Mouse (Mus musculus): ENCODE measurements around the gene Trim65.
"Not testable (repeated sequence)": the region's sequence is repeated elsewhere in the genome, so short reads cannot be mapped to it uniquely, and the experiment has no call there.

Gene Trim65

DNA sequence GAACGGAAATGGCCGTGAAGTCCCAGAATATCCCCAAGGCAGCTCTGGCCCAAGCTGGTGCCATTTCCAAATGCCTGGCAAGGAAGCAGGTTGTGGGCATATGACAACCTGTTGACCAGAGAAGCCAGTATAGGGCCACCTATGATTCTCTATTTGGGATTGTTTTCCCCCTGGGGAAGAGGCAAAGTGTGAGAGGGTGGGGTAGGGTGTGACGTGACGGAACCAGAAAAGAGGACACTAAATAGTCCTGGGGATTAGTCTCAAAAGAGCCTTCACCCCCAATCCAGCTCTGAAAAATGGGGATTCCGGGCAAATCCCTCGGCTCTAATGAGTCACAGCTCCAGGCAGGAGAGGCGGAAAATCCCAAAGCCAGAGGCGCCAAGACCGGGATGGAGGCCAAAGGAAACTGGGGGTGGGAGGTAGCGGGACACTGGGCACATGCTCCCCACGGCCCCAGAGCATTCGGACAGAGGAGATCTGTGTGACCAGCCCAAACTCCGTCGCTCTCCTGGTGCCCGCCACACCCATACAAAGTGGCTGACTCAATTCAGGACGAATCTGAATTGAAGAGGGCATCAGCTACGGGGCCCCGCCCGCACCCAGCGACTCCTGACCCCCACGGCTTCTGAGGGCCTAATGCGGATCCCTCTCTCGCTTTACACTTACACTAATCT lies 22.3 kb downstream of the Trim65 start:
- DNase-seq (ENCODE audit: low read depth, low spot score): peak; percentile 93

DNA sequence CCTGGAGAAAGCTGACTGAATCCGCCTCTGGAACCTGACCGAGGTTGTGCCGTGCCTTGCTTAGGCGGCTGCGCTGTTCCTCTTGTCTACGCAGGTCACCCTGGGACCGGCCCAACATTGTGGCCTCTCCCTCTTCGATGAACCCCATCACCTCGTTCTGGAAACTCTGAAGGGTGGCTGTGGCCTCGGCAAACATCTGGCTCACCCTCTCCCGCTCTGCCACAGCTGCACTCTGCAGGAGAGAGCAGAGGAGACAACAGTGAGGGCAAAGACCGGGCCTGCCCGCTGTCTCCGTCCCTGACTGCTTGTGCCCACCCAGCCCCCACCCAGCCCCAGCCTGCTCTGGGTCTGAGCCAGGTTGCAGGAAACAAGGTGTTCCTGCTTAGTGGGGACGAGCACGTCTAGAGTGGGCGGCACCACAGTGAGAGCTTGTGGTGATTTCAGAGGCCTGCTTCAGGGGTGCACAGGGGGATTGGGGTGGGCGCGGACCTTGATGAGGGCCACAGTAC lies 23.1 kb downstream of the Trim65 start:
- DNase-seq (ENCODE audit: low read depth, low spot score): no peak

- DNase-seq (ENCODE audit: low read depth, low spot score): peak; percentile 65
Measured at GRCm38 (mm10) chr11:116106963-116107776, 23.8 kb downstream of the Trim65 start.

- DNase-seq (ENCODE audit: low read depth, low spot score): no peak
Measured at GRCm38 (mm10) chr11:116106154-116106962, 24.6 kb downstream of the Trim65 start.

- no peak for DNase-seq (ENCODE audit: low read depth, low spot score)
Measured at GRCm38 (mm10) chr11:116105065-116105464, 25.9 kb downstream of the Trim65 start.

GRCm38 (mm10) chr11:116104006-116104646 lies 26.8 kb downstream of the Trim65 start:
- peak; percentile 91 for DNase-seq (ENCODE audit: low read depth, low spot score)

GRCm38 (mm10) chr11:116103572-116103971 lies 27.4 kb downstream of the Trim65 start:
- no peak for DNase-seq (ENCODE audit: low read depth, low spot score)

DNA sequence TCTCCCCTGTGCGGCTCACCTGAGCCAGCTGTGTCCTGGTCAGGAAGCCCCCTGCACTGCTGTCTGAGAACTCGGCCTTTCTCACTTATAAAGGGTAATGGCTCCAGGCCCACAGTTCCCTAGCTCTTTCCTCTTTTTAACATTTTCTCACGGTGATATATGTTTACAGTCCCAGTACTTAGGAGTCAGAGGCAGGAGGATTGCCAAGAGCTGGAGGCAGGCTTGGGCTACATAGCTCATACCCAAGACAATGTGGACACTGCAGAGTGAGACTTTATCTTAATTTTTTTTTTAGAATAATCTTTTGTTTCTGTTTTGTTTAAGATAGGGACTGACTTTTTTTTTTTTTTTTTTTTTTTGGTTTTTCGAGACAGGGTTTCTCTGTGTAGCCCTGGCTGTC lies 28.5 kb downstream of the Trim65 start:
- peak; percentile 62 for DNase-seq (ENCODE audit: low read depth, low spot score)

GRCm38 (mm10) chr11:116101931-116102381 lies 29.0 kb downstream of the Trim65 start:
- DNase-seq (ENCODE audit: low read depth, low spot score): peak; percentile 62

DNA sequence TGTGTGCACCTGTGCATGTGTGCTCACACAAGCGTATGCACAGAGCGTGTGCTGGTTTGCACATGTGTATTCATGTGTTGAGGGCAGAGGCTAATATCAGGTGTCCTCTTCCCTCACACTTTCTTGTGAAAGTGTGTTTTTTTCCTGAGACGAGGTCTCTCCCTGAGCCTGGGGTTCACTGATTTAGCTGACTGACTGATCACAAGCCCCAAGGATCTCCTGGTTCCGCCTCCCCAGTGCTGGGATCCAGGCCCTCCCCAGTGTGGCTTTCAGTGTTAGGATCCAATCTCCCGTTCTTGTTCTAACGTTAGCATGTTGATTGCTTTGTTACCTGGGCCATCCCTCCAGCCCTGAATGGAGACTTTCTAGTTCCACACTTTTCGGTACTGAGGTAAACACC lies 30.1 kb downstream of the Trim65 start:
- no peak for DNase-seq (ENCODE audit: low read depth, low spot score)

DNA sequence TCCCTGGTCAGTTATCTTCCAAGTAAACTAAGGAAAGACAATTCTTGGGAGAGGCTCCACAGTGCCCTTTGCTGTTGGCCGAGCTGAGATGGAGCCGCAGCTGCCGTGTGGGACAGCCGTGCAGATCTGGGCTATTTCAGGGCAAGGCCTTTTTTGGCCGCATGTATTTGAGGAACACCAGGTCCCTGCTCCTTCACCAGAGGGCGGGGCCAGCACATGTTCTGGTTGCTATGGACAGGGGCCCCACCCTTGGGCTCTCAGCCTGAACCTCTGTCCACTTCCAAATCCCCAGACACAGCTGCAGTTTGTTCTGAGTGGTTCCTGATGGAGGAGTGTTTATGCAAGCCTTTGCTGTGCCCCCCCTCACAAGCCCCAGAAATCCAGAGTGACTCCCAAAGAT lies 30.5 kb downstream of the Trim65 start:
- DNase-seq (ENCODE audit: low read depth, low spot score): peak; percentile 72

DNA sequence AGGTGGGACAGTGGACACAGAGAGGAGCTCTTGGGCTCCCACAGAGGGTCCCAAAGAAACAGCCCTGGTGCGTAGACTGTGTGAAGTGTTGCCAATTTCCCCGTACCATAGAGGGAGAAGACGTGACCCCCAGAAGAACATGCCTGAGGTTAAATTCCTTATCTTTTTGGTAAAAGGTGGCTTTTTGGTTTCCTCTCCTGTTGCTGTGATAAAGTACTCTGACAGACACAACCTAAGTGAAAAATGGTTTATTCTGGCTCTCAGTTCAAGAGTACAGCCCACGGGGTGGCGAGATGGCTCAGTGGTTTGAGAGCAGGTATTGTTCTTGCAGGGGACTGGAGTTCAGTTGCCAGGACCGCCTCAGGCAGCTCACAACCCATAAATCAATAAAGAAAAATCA lies 31.5 kb downstream of the Trim65 start:
- no peak for DNase-seq (ENCODE audit: low read depth, low spot score)

GRCm38 (mm10) chr11:116098711-116099460 lies 32.0 kb downstream of the Trim65 start:
- no peak for DNase-seq (ENCODE audit: low read depth, low spot score)

DNA sequence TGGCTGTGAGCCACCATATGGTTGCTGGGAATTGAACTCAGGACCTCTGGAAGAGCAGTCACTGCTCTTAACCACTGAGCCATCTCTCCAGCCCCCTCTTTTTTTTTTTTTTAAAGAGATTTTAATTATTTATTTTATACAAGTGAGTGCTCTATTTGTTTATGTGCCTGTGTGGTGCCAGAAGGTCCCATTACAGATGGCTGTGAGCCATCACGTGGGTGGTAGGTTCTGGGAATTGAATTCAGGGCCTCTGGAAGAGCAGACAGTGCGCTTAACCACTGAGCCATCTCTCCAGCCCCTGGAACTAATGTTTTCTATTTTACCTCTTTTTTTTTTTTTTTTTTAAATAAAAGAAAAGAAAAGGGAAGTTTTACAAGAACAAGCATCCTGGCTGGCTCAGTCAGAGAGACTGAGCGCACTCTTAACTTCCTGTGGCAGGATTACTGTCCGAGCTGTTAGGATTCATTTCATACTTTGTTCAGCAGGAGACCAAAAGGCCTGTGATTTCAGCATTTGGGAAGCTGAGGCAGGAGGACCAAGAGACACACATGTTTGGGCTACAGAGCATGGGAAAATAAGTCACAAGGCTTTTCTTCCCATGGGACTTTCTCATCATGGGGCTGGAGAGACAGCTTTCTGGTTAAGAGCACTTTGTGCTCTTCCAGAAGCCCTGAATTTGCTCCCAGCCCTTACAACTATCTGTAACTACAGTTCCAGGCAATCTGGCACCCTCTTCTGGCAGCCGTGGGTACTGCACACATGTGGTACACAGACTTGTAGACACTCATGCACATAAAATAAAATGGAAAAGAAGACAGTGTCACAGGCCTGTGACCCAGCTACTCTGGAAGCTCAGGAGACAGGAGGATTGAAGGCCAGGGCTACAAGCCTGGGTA lies 34.5 kb downstream of the Trim65 start:
- DNase-seq (ENCODE audit: low read depth, low spot score): peak; percentile 68

DNA sequence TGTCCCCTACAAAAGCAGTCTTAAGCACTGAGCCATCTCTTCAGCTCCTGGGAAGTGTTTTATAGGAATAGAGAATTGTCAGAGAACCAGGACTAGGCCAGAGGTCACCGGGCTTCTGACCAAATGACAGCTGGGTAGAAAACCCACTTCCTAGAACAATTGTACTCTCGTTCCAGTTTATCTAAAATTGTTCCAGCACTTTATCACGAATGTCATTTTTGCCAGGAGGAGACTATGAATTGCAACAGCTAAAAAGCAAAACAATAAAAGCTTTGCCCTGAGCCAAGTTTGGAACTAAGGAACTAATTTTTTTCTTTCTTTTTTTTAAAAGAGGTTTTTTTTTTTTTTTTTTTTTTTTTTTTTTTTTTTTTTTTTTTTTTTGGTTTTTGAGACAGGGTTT lies 35.4 kb downstream of the Trim65 start:
- DNase-seq (ENCODE audit: low read depth, low spot score): peak; percentile 60

DNA sequence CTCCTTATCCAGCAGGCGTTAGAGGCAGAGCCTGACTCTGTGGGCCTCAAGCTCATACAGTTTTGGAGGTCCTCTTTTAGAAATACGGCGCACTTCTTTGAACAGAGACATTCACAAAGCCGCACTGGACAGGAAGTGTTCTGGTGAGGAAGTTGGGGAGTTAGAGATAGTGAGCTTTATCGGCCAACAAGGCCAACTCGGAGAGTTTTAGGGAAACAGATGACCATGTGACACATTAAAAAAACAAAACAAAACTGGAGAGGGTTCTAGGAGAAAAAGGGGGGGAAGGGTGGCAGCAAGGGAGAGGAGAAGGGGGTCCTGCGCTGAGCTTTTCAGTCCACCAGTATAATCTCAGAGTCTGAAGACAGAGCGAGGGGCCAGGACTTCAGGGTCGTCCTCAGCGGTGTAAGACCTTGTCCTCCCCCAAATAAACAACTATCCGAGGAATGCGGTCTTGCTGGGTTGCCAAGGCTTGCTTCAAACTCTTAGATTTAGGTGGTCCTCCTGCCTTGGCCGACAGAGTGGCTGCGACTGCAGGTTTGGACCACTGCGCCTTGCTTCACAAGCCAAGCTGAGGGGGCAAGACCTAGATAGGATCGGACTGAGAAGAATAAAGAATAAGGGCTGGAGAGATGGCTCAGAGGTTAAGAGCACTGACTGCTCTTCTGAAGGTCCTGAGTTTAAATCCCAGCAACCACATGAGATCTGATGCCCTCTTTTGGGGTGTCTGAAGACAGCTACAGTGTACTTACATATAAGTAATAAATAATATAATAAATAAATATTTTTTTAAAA lies 37.0 kb downstream of the Trim65 start:
- DNase-seq (ENCODE audit: low read depth, low spot score): no peak

- not testable (repeated sequence) for DNase-seq (ENCODE audit: low read depth, low spot score)
Measured at GRCm38 (mm10) chr11:116092959-116093358, 38.0 kb downstream of the Trim65 start.

DNA sequence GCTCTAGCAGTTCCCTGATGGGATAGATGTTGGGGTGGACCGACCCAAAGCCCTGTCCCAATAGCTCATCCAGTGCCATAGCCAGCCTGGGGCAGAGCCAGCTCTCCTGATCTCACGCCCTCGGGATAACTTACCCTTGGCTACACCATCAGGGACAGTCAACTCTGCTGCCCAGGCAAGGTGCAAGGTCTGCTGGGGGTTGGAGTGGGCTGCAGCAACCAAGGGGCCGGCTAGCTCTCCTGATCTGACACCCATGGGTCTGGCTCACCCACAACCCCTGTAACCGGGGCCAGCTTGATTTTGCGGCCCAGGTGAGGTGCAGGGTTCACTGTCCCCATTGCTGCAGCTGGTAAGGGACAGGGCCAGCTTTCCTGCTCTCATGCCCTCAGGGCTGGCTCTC lies 39.3 kb downstream of the Trim65 start:
- no peak for DNase-seq (ENCODE audit: low read depth, low spot score)

GRCm38 (mm10) chr11:116089545-116089944 lies 41.4 kb downstream of the Trim65 start:
- no peak for DNase-seq (ENCODE audit: low read depth, low spot score)
